Mouse (Mus musculus) adrenal gland, adult 2 months (tissue): ENCODE results near the gene Fnip1. TPM values are rescaled to one million over a fixed set of nuclear protein-coding genes. Genes with fewer than 3 reads are reported as not detected.

Experiments
- DNase-seq: peaks from one replicate; pipeline ENCODE4 v3.0.0; 2021
- polyA plus RNA-seq: library from polyadenylated mRNA; depleted of rRNA; stranded (reverse); fragments of >200 nt; gene quantifications from 2 replicates; pipeline ENCODE4 v1.2.3, GENCODE M21; 2012; rRNA removed
- total RNA-seq, 2 experiments: library from RNA; stranded (reverse); gene quantifications; 2 replicates each; pipeline ENCODE4 v1.2.3; 2021

Gene Fnip1
- total and polyA plus RNA-seq, 3 experiments, result 1.9 to 32.3 (median 27.2) TPM

- DNase-seq, result no peak
Measured at GRCm38 (mm10) chr11:54554970-54555369, 117.0 kb downstream of the Fnip1 start.

- peak; percentile 26 for DNase-seq
Measured at GRCm38 (mm10) chr11:54562761-54563160, 124.8 kb downstream of the Fnip1 start.

Other genes starting within 250 kb of the Fnip1 start
- not detected for gene Csf2, start 188.5 kb upstream of the Fnip1 start, total RNA-seq
- not detected in 2 replicates for gene Csf2, start 188.5 kb upstream of the Fnip1 start, polyA plus RNA-seq
- not detected for gene Il3, start 170.9 kb upstream of the Fnip1 start, total RNA-seq
- gene Il3, start 170.9 kb upstream of the Fnip1 start, polyA plus RNA-seq, result not detected in 2 replicates
- 1 to 10 TPM; 4.9 to 5.2 TPM for gene Acsl6, start 134.4 kb upstream of the Fnip1 start, total RNA-seq
- gene Acsl6, start 134.4 kb upstream of the Fnip1 start, polyA plus RNA-seq, result 1.2 and 1.9 TPM in 2 replicates
- gene Meikin, start 67.5 kb upstream of the Fnip1 start, total RNA-seq, result not detected
- gene Meikin, start 67.5 kb upstream of the Fnip1 start, polyA plus RNA-seq, result not detected in 2 replicates
- 10 to 100 TPM; 23.5 to 23.7 TPM for gene Rapgef6, start 84.6 kb downstream of the Fnip1 start, total RNA-seq
- gene Rapgef6, start 84.6 kb downstream of the Fnip1 start, polyA plus RNA-seq, result 12.9 and 14.9 TPM in 2 replicates